8 mouse cellular contexts compared by ENCODE assay signal in genomic region chr11:20691000-20691399, GRCm38 (mm10). TPM values are rescaled to one million over a fixed set of nuclear protein-coding genes. Genes with fewer than 3 reads are reported as not detected.
A peak's percentile ranks its signal among the peaks of the same experiment; 100 is the strongest.
DNase-seq lines count a peak whose midpoint lies in the region; ATAC-seq and TF ChIP-seq lines count a peak whose summit lies in the region.

No protein-coding gene starts in this region.

- peak; percentile 81 for ATAC-seq in forebrain, embryonic 11.5 days (replicated peaks; ENCODE audit: low FRiP score)
- ATAC-seq in neutrophil, adult 5-6 weeks (ENCODE audit: extremely low read depth, insufficient number of reproducible peaks, low FRiP score, poor library complexity, severe bottlenecking), result peak; percentile 74; the same call in 1 of the 2 replicates

- H3K9ac ChIP-seq in forebrain, embryonic 11.5 days (ENCODE audit: low read length), result no peak overlapping the region

- no peak overlapping the region for H3K27ac ChIP-seq in forebrain, embryonic 11.5 days (ENCODE audit: low read depth, low read length)

- H3K9me3 ChIP-seq in E14TG2a.4 (ENCODE audit: low read length), result no peaks in the 10 kb centered on the region
- no peaks in the 10 kb centered on the region for H3K9me3 ChIP-seq in forebrain, embryonic 11.5 days (ENCODE audit: control insufficient read depth, low read length)

- H3K4me1 ChIP-seq in E14TG2a.4 (replicated peaks; ENCODE audit: low read depth, low read length), result peaks cover 9% of the 10 kb centered on the region
- H3K4me1 ChIP-seq in forebrain, embryonic 11.5 days (replicated peaks; ENCODE audit: control insufficient read depth, insufficient read depth, low read length), result no peaks in the 10 kb centered on the region

- no peak overlapping the region for H3K4me2 ChIP-seq in forebrain, embryonic 11.5 days (ENCODE audit: low read depth, low read length, severe bottlenecking)

- H3K4me3 ChIP-seq in E14TG2a.4 (replicated peaks; ENCODE audit: low read length), result no peak overlapping the region
- no peak overlapping the region for H3K4me3 ChIP-seq in forebrain, embryonic 11.5 days (ENCODE audit: low read depth, low read length)

- intact Hi-C loops in heart, postnatal 36 days (cut with DNase I), result loop anchor here (1.0 to 5.0 kb wide), 4 partner anchors 51 to 244 kb away; partner anchors contain the start of gene Aftph

- peak; percentile 52 for DNase-seq in c-Kit-negative CD71-positive TER-119-positive erythroid progenitor cells, embryonic 14.5 days (ENCODE audit: low read depth, low spot score)
- DNase-seq in forebrain, embryonic 11.5 days (ENCODE audit: low spot score), result peak; percentile 85
- DNase-seq in heart, postnatal 36 days, result peak; percentile 59 to 61
- DNase-seq in large intestine, adult 2 months (ENCODE audit: low read depth, low spot score), result peak; percentile 44
- DNase-seq in lung, adult 18-20 months, result peak; percentile 47 to 66
- DNase-seq in testis, postnatal 14 days (ENCODE audit: low spot score), result peak; percentile 27

- H3K27me3 ChIP-seq in E14TG2a.4 (ENCODE audit: insufficient read depth, low read length), result no peaks in the 10 kb centered on the region
- no peaks in the 10 kb centered on the region for H3K27me3 ChIP-seq in forebrain, embryonic 11.5 days (ENCODE audit: control insufficient read depth, insufficient read depth, low read length)

- WGBS in forebrain, embryonic 11.5 days, result 4% methylated on average over 4 of the region's 4 CpGs
- 10% methylated on average over 4 of the region's 4 CpGs for WGBS in large intestine, adult 2 months

- peak; percentile 94 for TF ChIP-seq CTCF in E14TG2a.4 (conservative IDR thresholded peaks at IDR 0.05; ENCODE audit: low read length)

- H3K36me3 ChIP-seq in E14TG2a.4 (ENCODE audit: insufficient read depth, low read length), result peaks cover 48% of the 10 kb centered on the region
- H3K36me3 ChIP-seq in forebrain, embryonic 11.5 days (ENCODE audit: control insufficient read depth, insufficient read depth, low read length), result no peaks in the 10 kb centered on the region

RNA-seq across cellular contexts. Expression of gene Aftph, which starts 50.4 kb away (rescaled TPM):
- 28.3 and 33.2 TPM in 2 replicates for polyA plus RNA-seq in forebrain, embryonic 11.5 days (2014; fragmentation: Nextera tagmentation; extraction: Ambion mirVana)
- 10 to 100 TPM; 22.1 to 23.3 TPM for total RNA-seq in heart, postnatal 36 days (2021)
- polyA plus RNA-seq in large intestine, adult 2 months (2012; rRNA removed), result 36.1 and 59.8 TPM in 2 replicates
- 153 TPM in 2 replicates for total RNA-seq in neutrophil, adult 5-6 weeks (2017)

Comparison
In these comparisons a context has a peak if more than half of its experiments do, and no peak if none do; other contexts are left out.
1. DNase-seq: peak in every context shown above with its lines; median percentile 85 in forebrain, embryonic 11.5 days; 60 in heart, postnatal 36 days; 56 in lung, adult 18-20 months; 52 in c-Kit-negative CD71-positive TER-119-positive erythroid progenitor cells, embryonic 14.5 days; 44 in large intestine, adult 2 months; 27 in testis, postnatal 14 days.